Mouse (Mus musculus) limb, embryonic 12.5 days (tissue): ENCODE results near the gene Sla2. TPM values are rescaled to one million over a fixed set of nuclear protein-coding genes. Genes with fewer than 3 reads are reported as not detected.
"Not testable (repeated sequence)": the region's sequence is repeated elsewhere in the genome, so short reads cannot be mapped to it uniquely, and the experiment has no call there.

Source experiments
- ATAC-seq: fragments of 200-750 bp; cut with Nextera tagmentation; 2 replicates; pipeline ENCODE4 v1.8.0; 2017; ENCODE audit warnings: low read depth, moderate TSS enrichment; ENCODE audit not compliant: insufficient number of reproducible peaks, insufficient read depth, low FRiP score, low TSS enrichment
- H3K27ac ChIP-seq: fragments of 300-500 bp; sonication (generic); 2 replicates; pipeline ENCODE4 v1.5.1; 2016; ENCODE audit warnings: mild to moderate bottlenecking, moderate library complexity
- H3K27me3 ChIP-seq: fragments of 300-500 bp; sonication (generic); 2 replicates; pipeline ENCODE4 v1.6.1; 2016; ENCODE audit warnings: mild to moderate bottlenecking, moderate library complexity
- H3K36me3 ChIP-seq: fragments of 300-500 bp; sonication (generic); 2 replicates; pipeline ENCODE4 v1.6.1; 2016; ENCODE audit warnings: mild to moderate bottlenecking, moderate library complexity
- H3K4me1 ChIP-seq: fragments of 300-500 bp; sonication (generic); replicated peaks from 2 replicates; pipeline ENCODE4 v1.6.1; 2016
- H3K4me2 ChIP-seq: fragments of 300-500 bp; sonication (generic); 2 replicates; pipeline ENCODE4 v1.6.1; 2016; ENCODE audit warnings: mild to moderate bottlenecking, moderate library complexity
- H3K4me3 ChIP-seq: fragments of 300-500 bp; sonication (generic); replicated peaks from 2 replicates; pipeline ENCODE4 v1.5.1; 2016; ENCODE audit warnings: mild to moderate bottlenecking
- H3K9ac ChIP-seq: fragments of 300-500 bp; sonication (generic); replicated peaks from 2 replicates; pipeline ENCODE4 v1.6.1; 2016; ENCODE audit warnings: mild to moderate bottlenecking, moderate library complexity
- H3K9me3 ChIP-seq: fragments of 300-500 bp; sonication (generic); 2 replicates; pipeline ENCODE4 v1.6.1; 2016; ENCODE audit warnings: mild to moderate bottlenecking, moderate library complexity
- WGBS: fragments of 180-500 bp; shearing (Covaris S2); methylation state at CpG from one replicate; pipeline ENCODE4 v1.1.7; 2016; 5-methylcytosine and 5-hydroxymethylcytosine counted together
- polyA plus RNA-seq: library from polyadenylated mRNA; unstranded; fragments of >200 nt; fragmentation: Nextera tagmentation; extraction: Ambion mirVana; gene quantifications from 2 replicates; pipeline ENCODE4 v1.2.1, GENCODE M21; 2016

Gene Sla2
- 0.58 and 0.76 TPM in 2 replicates for polyA plus RNA-seq

GRCm38 (mm10) chr2:156887017-156887416, at the start of gene Sla2:
Gene Sla2, minus strand, starts transcription at chr2:156887192.
- Histone ChIP-seq H3K4me2 (no peak within 1 kb of the TSS), H3K27ac (no peak within 1 kb of the TSS), H3K9ac (no peak within 1 kb of the TSS), H3K4me1 (no peaks in the 10 kb centered on the region), H3K27me3 (no peaks in the 10 kb centered on the region), H3K9me3 (no peaks in the 10 kb centered on the region), H3K4me3 (no peak within 1 kb of the TSS), H3K36me3 (no peaks in the 10 kb centered on the region)
- no peak for ATAC-seq
- 56% methylated on average over 6 of the region's 6 CpGs for WGBS

- Histone ChIP-seq H3K4me3 (no peak overlapping the region), H3K4me2 (no peak overlapping the region), H3K36me3 (peaks cover 29% of the 10 kb centered on the region), H3K27ac (no peak overlapping the region), H3K27me3 (no peaks in the 10 kb centered on the region), H3K4me1 (no peaks in the 10 kb centered on the region), H3K9ac (no peak overlapping the region), H3K9me3 (no peaks in the 10 kb centered on the region)
- WGBS = 87% methylated on average over 6 of the region's 6 CpGs
- no peak for ATAC-seq
Measured at GRCm38 (mm10) chr2:156935005-156935404, 48.0 kb upstream of the Sla2 start.

GRCm38 (mm10) chr2:156933426-156933825, 46.4 kb upstream of the Sla2 start:
- 78% methylated on average over 1 of the region's 1 CpGs for WGBS
- Histone ChIP-seq H3K4me3 (no peak overlapping the region), H3K9ac (no peak overlapping the region), H3K4me2 (no peak overlapping the region), H3K36me3 (peaks cover 30% of the 10 kb centered on the region), H3K27ac (no peak overlapping the region), H3K27me3 (no peaks in the 10 kb centered on the region), H3K4me1 (no peaks in the 10 kb centered on the region), H3K9me3 (no peaks in the 10 kb centered on the region)
- ATAC-seq = no peak

GRCm38 (mm10) chr2:156931421-156931820, 44.4 kb upstream of the Sla2 start:
- Histone ChIP-seq H3K36me3 (peaks cover 28% of the 10 kb centered on the region), H3K9ac (no peak overlapping the region), H3K4me3 (no peak overlapping the region), H3K4me1 (no peaks in the 10 kb centered on the region), H3K9me3 (no peaks in the 10 kb centered on the region), H3K27ac (no peak overlapping the region), H3K27me3 (no peaks in the 10 kb centered on the region), H3K4me2 (no peak overlapping the region)
- 97% methylated on average over 2 of the region's 2 CpGs for WGBS
- no peak for ATAC-seq

- Histone ChIP-seq H3K4me1 (no peaks in the 10 kb centered on the region), H3K4me2 (no peak overlapping the region), H3K9me3 (no peaks in the 10 kb centered on the region), H3K27me3 (no peaks in the 10 kb centered on the region), H3K27ac (no peak overlapping the region), H3K9ac (no peak overlapping the region), H3K4me3 (no peak overlapping the region), H3K36me3 (peaks cover 29% of the 10 kb centered on the region; the same call in 1 of the 2 replicates)
- no peak for ATAC-seq
- 87% methylated on average over 6 of the region's 6 CpGs for WGBS
Measured at GRCm38 (mm10) chr2:156930549-156930948, 43.6 kb upstream of the Sla2 start.

- Histone ChIP-seq H3K4me1 (no peaks in the 10 kb centered on the region), H3K27me3 (no peaks in the 10 kb centered on the region), H3K4me2 (no peak overlapping the region), H3K27ac (no peak overlapping the region), H3K4me3 (no peak overlapping the region), H3K36me3 (peaks cover 29% of the 10 kb centered on the region; the same call in 1 of the 2 replicates), H3K9ac (no peak overlapping the region), H3K9me3 (no peaks in the 10 kb centered on the region)
- WGBS = 62% methylated on average over 11 of the region's 11 CpGs
- no peak for ATAC-seq
Measured at GRCm38 (mm10) chr2:156929519-156930120, 42.6 kb upstream of the Sla2 start.

GRCm38 (mm10) chr2:156928606-156929005, 41.6 kb upstream of the Sla2 start:
- no peaks in the 10 kb centered on the region for H3K4me1 ChIP-seq
- H3K9ac ChIP-seq = no peak overlapping the region
- H3K4me3 ChIP-seq = no peak overlapping the region
- H3K9me3 ChIP-seq = no peaks in the 10 kb centered on the region
- no peak overlapping the region for H3K27ac ChIP-seq
- 98% methylated on average over 6 of the region's 6 CpGs for WGBS
- H3K27me3 ChIP-seq = no peaks in the 10 kb centered on the region
- no peak for ATAC-seq
- H3K36me3 ChIP-seq = peaks cover 26% of the 10 kb centered on the region; the same call in 1 of the 2 replicates
- H3K4me2 ChIP-seq = no peak overlapping the region

- H3K27ac ChIP-seq = no peak overlapping the region
- H3K27me3 ChIP-seq = no peaks in the 10 kb centered on the region
- H3K4me2 ChIP-seq = no peak overlapping the region
- ATAC-seq = no peak
- no peaks in the 10 kb centered on the region for H3K4me1 ChIP-seq
- no peak overlapping the region for H3K4me3 ChIP-seq
- no peaks in the 10 kb centered on the region for H3K9me3 ChIP-seq
- WGBS = 82% methylated on average over 6 of the region's 6 CpGs
- peaks cover 26% of the 10 kb centered on the region; the same call in 1 of the 2 replicates for H3K36me3 ChIP-seq
- H3K9ac ChIP-seq = no peak overlapping the region
Measured at GRCm38 (mm10) chr2:156927663-156928062, 40.7 kb upstream of the Sla2 start.

GRCm38 (mm10) chr2:156925611-156926010, 38.6 kb upstream of the Sla2 start:
- not testable (repeated sequence) for H3K4me2 ChIP-seq, ATAC-seq

GRCm38 (mm10) chr2:156925075-156925474, 38.1 kb upstream of the Sla2 start:
- H3K4me3 ChIP-seq, H3K4me2 ChIP-seq, H3K27me3 ChIP-seq, H3K4me1 ChIP-seq, ATAC-seq, H3K27ac ChIP-seq, H3K9ac ChIP-seq, H3K9me3 ChIP-seq: not testable (repeated sequence)
- 87% methylated on average over 4 of the region's 4 CpGs for WGBS
- H3K36me3 ChIP-seq = peaks cover 17% of the 10 kb centered on the region; the same call in 1 of the 2 replicates

More at GRCm38 (mm10) chr2:156925611-156926010, 38.6 kb upstream of the Sla2 start:
- peaks cover 17% of the 10 kb centered on the region; the same call in 1 of the 2 replicates for H3K36me3 ChIP-seq
- H3K4me3 ChIP-seq, H3K27me3 ChIP-seq, H3K9ac ChIP-seq, H3K9me3 ChIP-seq, H3K4me1 ChIP-seq, H3K27ac ChIP-seq: not testable (repeated sequence)
- 72% methylated on average over 3 of the region's 3 CpGs for WGBS

- no peak for ATAC-seq
- Histone ChIP-seq H3K4me3 (no peak overlapping the region), H3K4me2 (no peak overlapping the region), H3K9me3 (no peaks in the 10 kb centered on the region), H3K27ac (no peak overlapping the region), H3K4me1 (no peaks in the 10 kb centered on the region), H3K9ac (no peak overlapping the region), H3K27me3 (no peaks in the 10 kb centered on the region), H3K36me3 (peaks cover 17% of the 10 kb centered on the region; the same call in 1 of the 2 replicates)
- WGBS = 53% methylated on average over 3 of the region's 3 CpGs
Measured at GRCm38 (mm10) chr2:156924210-156924898, 37.4 kb upstream of the Sla2 start.
